10 mouse cellular contexts compared by ENCODE assay signal in the genomic region with DNA sequence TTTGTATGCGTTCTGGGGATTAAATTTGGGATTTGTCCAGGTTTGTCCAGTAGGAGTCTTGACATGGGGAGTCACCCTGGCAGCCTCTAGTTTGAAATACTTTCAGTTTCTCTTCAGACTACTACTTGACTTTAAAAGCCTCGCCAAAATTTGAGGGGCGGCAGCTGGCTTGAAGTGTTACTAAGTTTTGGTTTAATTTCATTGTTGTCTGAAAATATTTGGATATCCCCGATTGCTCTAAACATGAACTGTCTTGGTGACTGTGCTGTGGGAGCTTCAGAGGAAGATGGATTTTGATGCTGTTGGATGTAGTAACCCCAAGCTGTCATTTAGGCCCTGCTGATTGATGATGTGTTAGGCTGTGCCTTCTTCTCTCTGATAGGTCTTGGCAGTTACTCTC. TPM values are rescaled to one million over a fixed set of nuclear protein-coding genes. Genes with fewer than 3 reads are reported as not detected.
A peak's percentile ranks its signal among the peaks of the same experiment; 100 is the strongest.
DNase-seq lines count a peak whose midpoint lies in the region; ATAC-seq and TF ChIP-seq lines count a peak whose summit lies in the region.
"Had no signal": no experiment of that assay in that cellular context is flagged by ENCODE, and none has a peak within 500 bp of the region (broad histone marks: within the 10 kb centered on the region; RNA-seq: fewer than 3 reads in every experiment).

No protein-coding gene starts in this region.

- intact Hi-C loops in heart, adult 2 months (cut with DNase I): loop anchor here (2.0 kb wide), 1 partner anchor 34 kb away; a partner anchor contains a TSS

- DNase-seq in heart, adult 2 months: peak in 1 of 2 experiments; percentile 40
- DNase-seq in heart, embryonic 10.5 days (ENCODE audit: low spot score): no peak
- DNase-seq in heart, adult 9 months (ENCODE audit: low spot score in 2 of 2): peak; percentile 62 to 64
- peak; percentile 84 for DNase-seq in kidney, postnatal 0 days (ENCODE audit: low spot score)
- peak; percentile 74 for DNase-seq in lung, postnatal 36 days
- no peak for DNase-seq in testis, postnatal 14 days (ENCODE audit: low spot score)
- no peak for DNase-seq in frontal cortex, adult 2 months (ENCODE audit: extremely low spot score in 1 of 2, low spot score in 1 of 2)
- DNase-seq: cerebellum, postnatal 14 days had no signal

- H3K79me2 ChIP-seq in heart, adult 2 months (replicated peaks; ENCODE audit: control insufficient read depth, insufficient read depth, low read length): no peaks in the 10 kb centered on the region

- H3K4me1 ChIP-seq in heart, adult 2 months (ENCODE audit: control insufficient read depth, insufficient read depth, low read length): no peaks in the 10 kb centered on the region
- H3K4me1 ChIP-seq in heart, embryonic 10.5 days: peaks cover 15% of the 10 kb centered on the region
- H3K4me1 ChIP-seq in kidney, postnatal 0 days (replicated peaks; ENCODE audit: insufficient read depth, low read length): no peaks in the 10 kb centered on the region

- peak overlapping the region; percentile 27; the same call in 1 of the 2 replicates for H3K4me2 ChIP-seq in kidney, postnatal 0 days (ENCODE audit: low read length)

- peak overlapping the region; percentile 33; the same call in 1 of the 2 replicates for H3K4me3 ChIP-seq in heart, adult 2 months
- no peak overlapping the region for H3K4me3 ChIP-seq in heart, embryonic 10.5 days
- no peak overlapping the region for H3K4me3 ChIP-seq in kidney, postnatal 0 days (replicated peaks; ENCODE audit: low read depth, low read length)

- peak; percentile 17 for TF ChIP-seq CTCF in heart, adult 2 months (IDR thresholded peaks at IDR 0.05)
- TF ChIP-seq CTCF in kidney, postnatal 0 days (IDR thresholded peaks at IDR 0.05; ENCODE audit: low read depth): no peak

- no peak for TF ChIP-seq EP300 in heart, adult 2 months (IDR thresholded peaks at IDR 0.05; ENCODE audit: insufficient read depth, low read depth, low read length)

- H3K27me3 ChIP-seq in heart, adult 2 months (ENCODE audit: control insufficient read depth, insufficient read depth, low read length): no peaks in the 10 kb centered on the region
- H3K27me3 ChIP-seq in heart, embryonic 10.5 days (ENCODE audit: insufficient read depth, poor library complexity, severe bottlenecking): no peaks in the 10 kb centered on the region
- H3K27me3 ChIP-seq in kidney, postnatal 0 days (ENCODE audit: insufficient read depth, low read length): no peaks in the 10 kb centered on the region

- no peak for ATAC-seq in kidney, postnatal 0 days (replicated peaks; ENCODE audit: low FRiP score, low read depth)
- ATAC-seq in activated CD4-positive, CD25-positive, alpha-beta regulatory T cell, adult 4 months: no peak

- no peaks in the 10 kb centered on the region for H3K9me3 ChIP-seq in heart, embryonic 10.5 days
- H3K9me3 ChIP-seq in kidney, postnatal 0 days (replicated peaks; ENCODE audit: low read length): no peaks in the 10 kb centered on the region

- WGBS in heart, adult 2 months: 24% methylated on average over 4 of the region's 4 CpGs
- 82% methylated on average over 4 of the region's 4 CpGs for WGBS in heart, embryonic 10.5 days
- WGBS in kidney, postnatal 0 days: 66% methylated on average over 4 of the region's 4 CpGs

- no peak for TF ChIP-seq POLR2A in heart, adult 2 months (IDR thresholded peaks at IDR 0.05; ENCODE audit: insufficient read depth, low read depth, low read length)

- no peaks in the 10 kb centered on the region for H3K36me3 ChIP-seq in heart, adult 2 months (ENCODE audit: control insufficient read depth, insufficient read depth, low read length)
- peaks cover 7% of the 10 kb centered on the region; the same call in 1 of the 2 replicates for H3K36me3 ChIP-seq in heart, embryonic 10.5 days
- H3K36me3 ChIP-seq in kidney, postnatal 0 days (ENCODE audit: insufficient read depth, low read length): 0 out of 2 replicates have a peak, but pooled peaks cover 3% of the 10 kb centered on the region

- H3K27ac ChIP-seq in heart, adult 2 months: peak overlapping the region; percentile 65
- no peak overlapping the region for H3K27ac ChIP-seq in heart, embryonic 10.5 days
- H3K27ac ChIP-seq in kidney, postnatal 0 days: peak overlapping the region; percentile 47; the same call in 1 of the 2 replicates
- H3K27ac ChIP-seq: liver, embryonic 14.5 days had no signal

- H3K9ac ChIP-seq in heart, adult 2 months (ENCODE audit: low read depth, low read length): no peak overlapping the region
- H3K9ac ChIP-seq in kidney, postnatal 0 days (ENCODE audit: low read depth, low read length): no peak overlapping the region
- H3K9ac ChIP-seq: liver, embryonic 14.5 days had no signal

RNA-seq across cellular contexts. Expression of a gene that starts 34.2 kb away (rescaled TPM):
- total RNA-seq in heart, adult 2 months (2021): 100 to 1,000 TPM; 353 to 454 TPM
- 178 and 361 TPM in 2 replicates for polyA plus RNA-seq in heart, adult 2 months (2012; rRNA removed)
- polyA plus RNA-seq in heart, embryonic 10.5 days (2016; fragmentation: Nextera tagmentation; extraction: Ambion mirVana): 371 and 402 TPM in 2 replicates
- 756 and 772 TPM in 2 replicates for polyA plus RNA-seq in kidney, postnatal 0 days (2015; fragmentation: Nextera tagmentation; extraction: Ambion mirVana)
- 1 to 10 TPM; 6.8 to 7.5 TPM for polyA plus RNA-seq in activated CD4-positive, CD25-positive, alpha-beta regulatory T cell, adult 4 months (2017; shearing (Covaris generic))
- polyA plus RNA-seq in frontal cortex, adult 2 months (2012; rRNA removed): 386 and 403 TPM in 2 replicates

Comparison
In these comparisons a context has a peak if more than half of its experiments do, and no peak if none do; other contexts are left out.
1. DNase-seq: peak in heart, adult 9 months (2 of 2), kidney, postnatal 0 days (single experiment) and lung, postnatal 36 days (single experiment); none in heart, embryonic 10.5 days (single experiment), testis, postnatal 14 days (single experiment) and frontal cortex, adult 2 months (0 of 2).
2. RNA of a gene that starts 34.2 kb away (polyA plus RNA-seq): 756 to 772 TPM in kidney, postnatal 0 days, 386 to 403 TPM in frontal cortex, adult 2 months, 371 to 402 TPM in heart, embryonic 10.5 days and 178 to 361 TPM in heart, adult 2 months; 6.8 to 7.5 TPM in activated CD4-positive, CD25-positive, alpha-beta regulatory T cell, adult 4 months; every median in the first group is over 10 times any median in the second.